Mouse (Mus musculus) liver, embryonic 16.5 days (tissue): ENCODE measurements around the gene Llcfc1. TPM values are rescaled to one million over a fixed set of nuclear protein-coding genes. Genes with fewer than 3 reads are reported as not detected.

ENCODE experiments used
- ATAC-seq: fragments of 200-750 bp; cut with Nextera tagmentation; 2 replicates; pipeline ENCODE4 v1.8.0; 2017; ENCODE audit warnings: low read depth, mild to moderate bottlenecking, moderate number of reproducible peaks, moderate library complexity
- H3K27ac ChIP-seq: fragments of 300-500 bp; sonication (generic); 2 replicates; pipeline ENCODE4 v1.5.1; 2014; ENCODE audit warnings: mild to moderate bottlenecking, low read length
- H3K27me3 ChIP-seq: fragments of 300-500 bp; sonication (generic); 2 replicates; pipeline ENCODE4 v1.6.1; 2014; ENCODE audit warnings: low read depth, low read length, mixed read lengths; ENCODE audit not compliant: control insufficient read depth, insufficient read depth
- H3K36me3 ChIP-seq: fragments of 300-500 bp; sonication (generic); 2 replicates; pipeline ENCODE4 v1.6.1; 2014; ENCODE audit warnings: mild to moderate bottlenecking; ENCODE audit not compliant: control insufficient read depth, insufficient read depth
- H3K4me1 ChIP-seq: fragments of 300-500 bp; sonication (generic); 2 replicates; pipeline ENCODE4 v1.6.1; 2014; ENCODE audit warnings: low read depth, low read length, mixed read lengths; ENCODE audit not compliant: control insufficient read depth
- H3K4me2 ChIP-seq: fragments of 300-500 bp; sonication (generic); 2 replicates; pipeline ENCODE4 v1.6.1; 2014; ENCODE audit warnings: low read depth, low read length, mixed read lengths
- H3K4me3 ChIP-seq: fragments of 300-500 bp; sonication (generic); 2 replicates; pipeline ENCODE4 v1.5.1; 2014; ENCODE audit warnings: low read depth, mild to moderate bottlenecking, low read length
- H3K9ac ChIP-seq: fragments of 300-500 bp; sonication (generic); 2 replicates; pipeline ENCODE4 v1.6.1; 2014; ENCODE audit warnings: low read depth, low read length
- H3K9me3 ChIP-seq: fragments of 300-500 bp; sonication (generic); replicated peaks from 2 replicates; pipeline ENCODE4 v1.6.1; 2016; ENCODE audit warnings: low read length; ENCODE audit not compliant: control insufficient read depth
- WGBS: fragments of 180-500 bp; shearing (Covaris S2); extraction: QIAGEN DNeasy Blood & Tissue Kit; methylation state at CpG from one replicate; pipeline ENCODE4 v1.1.7; 2014; ENCODE audit not compliant: insufficient replicate concordance; 5-methylcytosine and 5-hydroxymethylcytosine counted together
- polyA plus RNA-seq: library from polyadenylated mRNA; unstranded; fragments of >200 nt; fragmentation: Nextera tagmentation; extraction: Ambion mirVana; gene quantifications from 2 replicates; pipeline ENCODE4 v1.2.1, GENCODE M21; 2015

Llcfc1 gene
- polyA plus RNA-seq, 1 experiment from 2014 or later, result not detected

DNA sequence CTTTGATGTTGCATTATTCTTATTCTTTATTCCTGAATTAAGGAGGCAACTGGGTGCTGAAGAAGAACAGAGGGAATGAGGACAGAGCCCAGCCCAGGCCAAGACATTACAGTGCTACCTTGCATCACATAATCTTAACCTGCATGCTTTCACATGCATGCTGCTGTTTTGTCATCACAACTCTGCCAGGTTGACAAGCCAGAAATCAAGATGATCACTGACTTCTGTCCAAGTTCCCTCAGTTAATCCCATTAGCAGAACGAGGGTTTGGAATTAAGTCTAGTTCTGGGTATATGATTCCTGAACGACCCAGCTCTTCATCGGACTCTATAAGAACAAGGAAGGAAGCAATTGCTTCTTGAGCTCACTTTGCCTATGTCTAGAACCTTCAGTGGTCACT lies 38.0 kb upstream of the Llcfc1 start:
- Histone ChIP-seq H3K9ac (no peak overlapping the region), H3K4me1 (no peaks in the 10 kb centered on the region), H3K9me3 (no peaks in the 10 kb centered on the region), H3K27ac (no peak overlapping the region), H3K36me3 (no peaks in the 10 kb centered on the region), H3K4me3 (no peak overlapping the region), H3K4me2 (no peak overlapping the region), H3K27me3 (no peaks in the 10 kb centered on the region)
- WGBS, result 73% methylated on average over 3 of the region's 3 CpGs
- ATAC-seq, result no peak

DNA sequence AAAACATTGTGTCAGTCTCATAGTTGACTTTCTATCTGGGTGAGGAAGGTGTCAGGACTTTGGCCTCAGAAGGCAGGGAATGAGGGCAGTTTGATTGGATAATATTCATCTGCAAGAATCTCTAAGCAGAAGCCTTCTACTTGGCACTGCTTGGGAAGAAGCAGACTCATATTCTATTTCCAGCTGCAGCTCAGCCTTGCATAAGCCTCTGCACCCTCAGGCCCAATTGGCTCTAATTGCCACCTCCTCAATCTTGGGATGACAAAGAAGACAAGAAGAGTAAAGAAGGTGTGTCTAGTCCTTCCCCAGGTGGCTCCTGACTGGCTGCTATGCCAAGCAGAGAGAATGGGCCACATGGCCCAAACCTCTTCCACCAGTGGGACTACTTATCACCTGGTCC lies 37.6 kb upstream of the Llcfc1 start:
- Histone ChIP-seq H3K27ac (no peak overlapping the region), H3K36me3 (no peaks in the 10 kb centered on the region), H3K27me3 (no peaks in the 10 kb centered on the region), H3K4me1 (no peaks in the 10 kb centered on the region), H3K9me3 (no peaks in the 10 kb centered on the region), H3K9ac (no peak overlapping the region), H3K4me3 (no peak overlapping the region), H3K4me2 (no peak overlapping the region)
- no peak for ATAC-seq

DNA sequence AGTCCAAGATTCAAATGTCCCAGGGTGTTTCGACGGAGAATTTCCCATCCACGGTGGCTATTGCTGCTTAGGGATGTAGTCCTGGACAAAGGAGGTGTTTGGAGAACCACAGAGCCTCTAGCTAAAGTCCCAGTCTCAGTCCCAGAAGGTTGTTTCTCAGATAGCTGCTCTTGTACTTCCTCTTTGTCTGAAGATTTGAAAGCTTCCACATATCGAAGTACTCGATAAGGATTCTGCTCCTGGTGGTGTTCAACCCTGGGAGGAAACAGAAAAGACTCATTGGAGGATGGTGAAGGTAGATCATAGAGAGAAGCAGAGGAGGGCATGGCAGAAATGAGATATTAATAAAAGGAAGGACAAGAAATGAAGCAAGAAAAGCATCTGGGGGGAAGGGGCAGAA lies 31.1 kb upstream of the Llcfc1 start:
- ATAC-seq, result no peak
- no peak overlapping the region for H3K9ac ChIP-seq
- H3K4me1 ChIP-seq, result no peaks in the 10 kb centered on the region
- H3K4me3 ChIP-seq, result no peak overlapping the region
- H3K27ac ChIP-seq, result no peak overlapping the region
- no peaks in the 10 kb centered on the region for H3K27me3 ChIP-seq
- H3K36me3 ChIP-seq, result no peaks in the 10 kb centered on the region
- WGBS, result 55% methylated on average over 5 of the region's 5 CpGs
- H3K9me3 ChIP-seq, result no peaks in the 10 kb centered on the region
- H3K4me2 ChIP-seq, result no peak overlapping the region

DNA sequence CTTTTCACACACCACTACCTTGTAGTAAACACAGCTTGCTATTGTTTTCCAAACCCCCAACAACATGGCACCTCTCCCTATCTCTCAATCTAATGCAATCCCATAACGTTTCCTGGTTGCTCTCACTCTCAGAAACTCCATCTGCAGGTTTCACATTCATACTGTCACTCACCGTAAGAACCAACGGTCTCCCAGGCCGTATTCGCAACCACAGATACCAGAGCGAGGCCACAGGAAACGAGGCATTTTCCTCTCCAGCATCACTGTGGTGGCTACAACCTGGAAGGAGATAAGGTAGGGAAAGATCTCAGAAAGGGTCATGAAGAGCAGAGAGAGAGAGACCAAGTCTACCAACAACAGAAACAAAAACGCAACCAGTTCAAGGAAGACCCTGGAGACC lies 29.6 kb upstream of the Llcfc1 start:
- no peaks in the 10 kb centered on the region for H3K36me3 ChIP-seq
- H3K4me3 ChIP-seq, result no peak overlapping the region
- WGBS, result 20% methylated on average over 8 of the region's 8 CpGs
- H3K27ac ChIP-seq, result no peak overlapping the region
- ATAC-seq, result no peak
- H3K27me3 ChIP-seq, result no peaks in the 10 kb centered on the region
- no peaks in the 10 kb centered on the region for H3K9me3 ChIP-seq
- H3K4me2 ChIP-seq, result no peak overlapping the region
- H3K4me1 ChIP-seq, result no peaks in the 10 kb centered on the region
- no peak overlapping the region for H3K9ac ChIP-seq

DNA sequence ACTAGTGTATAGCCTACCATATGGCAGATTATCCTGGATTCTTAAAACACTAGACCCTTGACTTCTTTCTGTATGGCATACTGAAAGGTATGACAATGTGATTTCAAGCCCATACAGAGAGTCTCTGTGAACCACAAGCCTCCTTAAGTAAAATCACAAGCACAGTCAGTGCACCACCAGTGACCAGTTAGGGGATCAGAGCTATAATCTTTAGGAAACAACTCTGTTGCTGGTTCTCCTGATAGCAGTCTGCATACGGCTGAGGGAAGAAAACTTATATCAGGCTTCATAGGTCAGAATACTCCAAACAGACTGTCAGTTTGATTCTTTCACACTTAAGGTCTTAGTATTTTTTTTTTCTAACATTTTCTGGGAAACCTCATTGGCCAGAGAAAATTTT lies 25.7 kb upstream of the Llcfc1 start:
- Histone ChIP-seq H3K27me3 (no peaks in the 10 kb centered on the region), H3K4me1 (no peaks in the 10 kb centered on the region), H3K9me3 (no peaks in the 10 kb centered on the region), H3K4me2 (no peak overlapping the region), H3K9ac (no peak overlapping the region), H3K36me3 (no peaks in the 10 kb centered on the region), H3K4me3 (no peak overlapping the region), H3K27ac (no peak overlapping the region)
- ATAC-seq, result no peak
- 34% methylated on average over 1 of the region's 1 CpGs for WGBS

DNA sequence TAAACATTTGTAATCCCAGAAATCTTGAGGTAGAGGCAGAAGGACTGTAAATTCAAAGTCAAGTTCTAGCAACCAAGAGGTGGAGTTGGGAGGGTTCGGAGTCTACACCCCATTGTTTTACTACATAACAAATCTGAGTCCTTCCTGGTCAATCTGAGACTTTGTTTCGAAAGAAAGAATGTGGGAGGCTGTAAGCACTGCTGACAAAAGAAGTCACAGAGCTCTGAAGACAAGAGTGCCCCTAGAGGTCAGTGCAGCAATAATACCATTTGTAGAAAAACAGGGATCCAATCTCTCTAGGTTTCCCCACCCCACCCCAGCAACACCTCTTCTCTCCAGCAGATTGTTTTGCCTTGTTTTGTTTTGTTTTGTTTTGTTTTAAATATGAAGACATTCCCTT lies 21.9 kb upstream of the Llcfc1 start:
- WGBS, result 32% methylated on average over 2 of the region's 2 CpGs
- H3K36me3 ChIP-seq, result no peaks in the 10 kb centered on the region
- H3K4me3 ChIP-seq, result no peak overlapping the region
- no peak overlapping the region for H3K4me2 ChIP-seq
- no peaks in the 10 kb centered on the region for H3K4me1 ChIP-seq
- no peaks in the 10 kb centered on the region for H3K9me3 ChIP-seq
- no peak overlapping the region for H3K9ac ChIP-seq
- ATAC-seq, result no peak
- no peak overlapping the region for H3K27ac ChIP-seq
- H3K27me3 ChIP-seq, result no peaks in the 10 kb centered on the region

DNA sequence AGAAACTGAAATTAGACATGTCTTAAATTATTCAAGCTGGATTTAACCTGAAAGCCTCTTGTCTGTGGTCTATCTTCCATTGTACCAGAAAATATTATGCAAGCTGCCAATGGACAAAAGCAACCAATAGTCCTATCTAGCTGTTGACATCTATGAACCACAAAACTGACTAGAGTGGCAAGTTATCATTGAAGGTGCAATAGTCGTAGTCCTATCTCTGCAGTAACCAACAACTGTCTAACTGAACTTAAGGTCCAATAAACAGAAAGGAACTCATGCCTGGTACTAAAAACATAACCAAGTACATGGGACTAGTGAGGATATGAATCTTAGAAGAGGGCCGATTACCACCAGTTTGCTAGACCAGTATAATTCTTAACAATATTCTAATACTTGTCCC lies 7.7 kb upstream of the Llcfc1 start:
- Histone ChIP-seq H3K9me3 (no peaks in the 10 kb centered on the region), H3K9ac (no peak overlapping the region), H3K27me3 (no peaks in the 10 kb centered on the region), H3K4me3 (no peak overlapping the region), H3K4me2 (no peak overlapping the region), H3K27ac (no peak overlapping the region), H3K4me1 (no peaks in the 10 kb centered on the region), H3K36me3 (no peaks in the 10 kb centered on the region)
- no peak for ATAC-seq
- WGBS, result 32% methylated on average over 2 of the region's 2 CpGs

DNA sequence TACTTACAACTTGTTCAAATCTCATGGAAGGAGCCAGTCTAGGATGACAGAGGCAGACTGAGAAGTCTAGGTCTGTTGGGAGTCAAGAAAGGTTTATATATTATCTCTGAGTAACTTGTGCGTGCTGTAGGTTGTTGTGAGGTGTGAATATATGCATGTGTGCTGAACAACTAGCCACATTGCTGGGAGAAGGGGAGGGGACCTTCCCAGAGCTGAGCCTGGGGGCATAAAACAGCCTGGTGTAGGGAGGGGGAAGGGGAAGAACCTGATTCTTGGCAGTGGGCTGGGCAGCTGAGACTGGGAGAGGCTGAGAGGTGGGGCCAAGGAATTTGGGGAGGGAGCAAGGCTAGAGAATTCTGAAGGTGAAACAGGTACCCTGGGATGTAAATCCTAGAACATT lies 3.6 kb upstream of the Llcfc1 start, which contains the start of gene Trpv5:
TSS of gene Trpv5 (minus strand) at position 101 of the 400 bp plus-strand sequence.
- Histone ChIP-seq H3K27ac (no peak within 1 kb of the TSS), H3K4me1 (peaks cover 6% of the 10 kb centered on the region; the same call in 1 of the 2 replicates), H3K9me3 (no peaks in the 10 kb centered on the region), H3K4me3 (no peak within 1 kb of the TSS), H3K27me3 (no peaks in the 10 kb centered on the region), H3K36me3 (peaks cover 12% of the 10 kb centered on the region), H3K9ac (no peak within 1 kb of the TSS), H3K4me2 (no peak within 1 kb of the TSS)
- 82% methylated on average over 1 of the region's 1 CpGs for WGBS
- ATAC-seq, result no peak

DNA sequence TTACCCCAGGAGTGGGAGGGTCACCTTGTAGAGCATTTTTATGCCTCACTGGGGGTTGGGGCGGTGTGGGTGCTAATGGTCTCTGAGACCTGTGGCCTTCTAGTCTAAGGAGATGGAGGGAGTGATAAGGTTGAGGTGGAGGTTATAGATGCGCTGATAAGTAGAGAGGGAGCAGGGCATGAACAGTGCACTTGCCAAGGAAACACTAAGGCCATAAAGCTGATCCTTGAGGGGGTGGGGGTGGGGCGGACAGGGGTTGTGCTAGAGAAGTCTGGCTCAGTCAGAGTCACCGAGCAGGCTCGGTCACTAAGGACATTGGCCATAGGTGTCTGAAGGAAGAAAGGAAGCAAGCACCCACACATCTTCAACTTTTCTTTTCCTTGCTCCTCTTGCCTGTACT lies 2.6 kb upstream of the Llcfc1 start:
- no peak overlapping the region for H3K4me3 ChIP-seq
- H3K9ac ChIP-seq, result no peak overlapping the region
- no peaks in the 10 kb centered on the region for H3K9me3 ChIP-seq
- no peak overlapping the region for H3K27ac ChIP-seq
- H3K36me3 ChIP-seq, result peaks cover 22% of the 10 kb centered on the region
- no peaks in the 10 kb centered on the region for H3K27me3 ChIP-seq
- no peak overlapping the region for H3K4me2 ChIP-seq
- no peak for ATAC-seq
- H3K4me1 ChIP-seq, result peaks cover 10% of the 10 kb centered on the region
- 68% methylated on average over 5 of the region's 5 CpGs for WGBS

DNA sequence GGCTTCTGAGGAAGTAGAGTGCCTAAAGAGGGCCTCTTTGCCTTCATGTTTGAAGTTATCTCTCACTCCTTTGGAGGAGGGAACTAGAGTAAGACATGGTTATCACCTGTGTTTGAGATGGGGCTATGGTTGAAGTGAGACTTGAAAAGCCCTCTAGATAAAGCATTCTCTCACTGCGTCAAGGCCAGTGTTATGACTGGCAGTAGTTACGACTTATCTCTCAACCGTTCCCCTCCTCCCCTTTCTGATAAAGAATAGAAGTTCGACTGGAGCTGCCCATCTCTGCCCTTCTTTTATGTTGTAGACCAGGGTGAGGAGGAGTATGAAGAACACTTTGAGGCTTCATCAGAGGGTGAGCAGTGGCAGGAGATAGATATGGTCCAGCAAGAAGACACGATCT lies 680 bp downstream of the Llcfc1 start:
- Histone ChIP-seq H3K36me3 (peaks cover 52% of the 10 kb centered on the region), H3K4me3 (no peak overlapping the region), H3K27ac (peak overlapping the region; percentile 0; the same call in 1 of the 2 replicates), H3K9ac (no peak overlapping the region), H3K4me2 (no peak overlapping the region), H3K4me1 (peaks cover 10% of the 10 kb centered on the region), H3K27me3 (no peaks in the 10 kb centered on the region), H3K9me3 (no peaks in the 10 kb centered on the region)
- ATAC-seq, result peak; percentile 76
- WGBS, result 19% methylated on average over 5 of the region's 5 CpGs
